Comparison of ENCODE assay signal across 22 mouse cellular contexts in the genomic region with DNA sequence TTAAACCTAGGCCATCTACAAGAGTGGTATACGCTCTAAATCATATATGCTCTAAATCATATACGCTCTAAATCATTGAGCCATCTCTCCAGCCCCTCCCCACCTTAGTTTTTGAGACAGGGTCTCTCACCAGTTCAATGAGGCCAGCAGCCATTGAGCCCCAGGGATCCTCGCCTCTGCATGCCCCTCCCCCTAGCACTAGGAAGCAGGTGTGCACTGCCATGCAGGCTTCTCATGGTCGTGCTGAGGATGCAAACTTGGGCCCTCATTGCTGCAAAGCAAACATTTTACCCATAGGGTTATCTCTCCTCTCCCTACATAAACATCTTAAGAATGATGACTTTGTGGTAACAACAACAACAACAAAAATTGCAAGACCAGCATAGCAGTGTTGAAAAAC.
DNase-seq lines count a peak whose midpoint lies in the region; ATAC-seq and TF ChIP-seq lines count a peak whose summit lies in the region.
"Had no signal": no experiment of that assay in that cellular context is flagged by ENCODE, and none has a peak within 500 bp of the region (broad histone marks: within the 10 kb centered on the region; RNA-seq: fewer than 3 reads in every experiment).

No protein-coding gene starts in this region.

- WGBS in heart, adult 2 months, result 82% methylated on average over 4 of the region's 4 CpGs
- WGBS in kidney, embryonic 16.5 days, result 64% methylated on average over 4 of the region's 4 CpGs
- 66% methylated on average over 4 of the region's 4 CpGs for WGBS in kidney, embryonic 14.5 days

- no peak overlapping the region for H3K4me3 ChIP-seq in heart, adult 2 months
- H3K4me3 ChIP-seq in kidney, embryonic 16.5 days (ENCODE audit: low read length), result no peak overlapping the region
- H3K4me3 ChIP-seq in kidney, embryonic 14.5 days (ENCODE audit: low read length), result no peak overlapping the region
- no peak overlapping the region for H3K4me3 ChIP-seq in myocyte
- H3K4me3 ChIP-seq: forebrain, embryonic 10.5 days; forebrain, embryonic 13.5 days; heart, embryonic 13.5 days; hindbrain, embryonic 12.5 days; hindbrain, embryonic 15.5 days had no signal

- no peaks in the 10 kb centered on the region for H3K36me3 ChIP-seq in heart, adult 2 months (ENCODE audit: control insufficient read depth, insufficient read depth, low read length)
- H3K36me3 ChIP-seq in kidney, embryonic 16.5 days (ENCODE audit: insufficient read depth, low read length), result no peaks in the 10 kb centered on the region
- H3K36me3 ChIP-seq in kidney, embryonic 14.5 days (ENCODE audit: control insufficient read depth, insufficient read depth, low read length), result no peaks in the 10 kb centered on the region
- no peaks in the 10 kb centered on the region for H3K36me3 ChIP-seq in myocyte (ENCODE audit: control insufficient read depth, insufficient read depth)
- H3K36me3 ChIP-seq: forebrain, embryonic 10.5 days; heart, embryonic 13.5 days; hindbrain, embryonic 12.5 days; hindbrain, embryonic 15.5 days had no signal

- H3K27ac ChIP-seq in heart, adult 2 months, result peak overlapping the region; percentile 47; the same call in 1 of the 2 replicates
- peak overlapping the region; percentile 83; the same call in 1 of the 2 replicates for H3K27ac ChIP-seq in kidney, embryonic 16.5 days (ENCODE audit: low read length)
- H3K27ac ChIP-seq in kidney, embryonic 14.5 days (ENCODE audit: low read depth, low read length), result no peak overlapping the region
- H3K27ac ChIP-seq: forebrain, embryonic 10.5 days; forebrain, embryonic 13.5 days; hindbrain, embryonic 12.5 days; hindbrain, embryonic 15.5 days had no signal

- DNase-seq in heart, adult 2 months, result no peak
- DNase-seq in heart, postnatal 4 days, result no peak
- DNase-seq in thymus, postnatal 25 days, result peak; percentile 54
- DNase-seq in urinary bladder, postnatal 10 days (ENCODE audit: low spot score), result no peak
- no peak for DNase-seq in cerebellum, adult 11 months
- DNase-seq: adrenal gland, adult 8-10 months; adrenal gland, postnatal 25 days; cerebellum, adult 18-20 months; cerebellum, adult 9-10 months; cerebellum, postnatal 14 days; gastrocnemius, postnatal 10 days; gastrocnemius, postnatal 36 days had no signal

- H3K79me2 ChIP-seq in heart, adult 2 months (replicated peaks; ENCODE audit: control insufficient read depth, insufficient read depth, low read length), result no peaks in the 10 kb centered on the region
- H3K79me2 ChIP-seq in myocyte (ENCODE audit: control insufficient read depth, insufficient read depth), result no peaks in the 10 kb centered on the region

- H3ac ChIP-seq in myocyte (ENCODE audit: control insufficient read depth, insufficient read length), result no peak overlapping the region

- 0 out of 2 replicates have a peak, but pooled peaks cover 3% of the 10 kb centered on the region for H3K9me3 ChIP-seq in kidney, embryonic 16.5 days (ENCODE audit: low read length)
- no peaks in the 10 kb centered on the region for H3K9me3 ChIP-seq in kidney, embryonic 14.5 days (ENCODE audit: control insufficient read depth, low read length)
- H3K9me3 ChIP-seq: forebrain, embryonic 10.5 days; forebrain, embryonic 13.5 days; heart, embryonic 13.5 days; hindbrain, embryonic 12.5 days; hindbrain, embryonic 15.5 days had no signal

- no peak for ATAC-seq in kidney, embryonic 16.5 days (ENCODE audit: low FRiP score, low TSS enrichment)
- no peak for ATAC-seq in kidney, embryonic 14.5 days (ENCODE audit: low FRiP score, low TSS enrichment)
- ATAC-seq: activated CD4-positive, CD25-positive, alpha-beta regulatory T cell, adult 4 months; forebrain, embryonic 13.5 days; forebrain, embryonic 16.5 days had no signal

- no peaks in the 10 kb centered on the region for H3K4me1 ChIP-seq in heart, adult 2 months (ENCODE audit: control insufficient read depth, insufficient read depth, low read length)
- peaks cover 33% of the 10 kb centered on the region for H3K4me1 ChIP-seq in kidney, embryonic 16.5 days (ENCODE audit: insufficient read depth, low read length)
- peaks cover 22% of the 10 kb centered on the region for H3K4me1 ChIP-seq in kidney, embryonic 14.5 days (ENCODE audit: control insufficient read depth, insufficient read depth, low read length)
- H3K4me1 ChIP-seq: forebrain, embryonic 13.5 days; hindbrain, embryonic 15.5 days had no signal

- intact Hi-C loops in heart, adult 2 months (cut with DNase I), result no loop called here

- H3K4me2 ChIP-seq in kidney, embryonic 16.5 days (replicated peaks; ENCODE audit: low read depth, low read length), result no peak overlapping the region
- H3K4me2 ChIP-seq in kidney, embryonic 14.5 days (replicated peaks; ENCODE audit: low read depth, low read length), result no peak overlapping the region
- H3K4me2 ChIP-seq in myocyte (ENCODE audit: low read depth), result no peak overlapping the region
- H3K4me2 ChIP-seq: forebrain, embryonic 13.5 days; heart, embryonic 13.5 days; hindbrain, embryonic 12.5 days; hindbrain, embryonic 15.5 days had no signal

- no peak for TF ChIP-seq EP300 in heart, adult 2 months (IDR thresholded peaks at IDR 0.05; ENCODE audit: insufficient read depth, low read depth, low read length)

- no peak for TF ChIP-seq POLR2A in heart, adult 2 months (IDR thresholded peaks at IDR 0.05; ENCODE audit: insufficient read depth, low read depth, low read length)
- no peak for TF ChIP-seq POLR2A in myocyte (IDR thresholded peaks at IDR 0.05; ENCODE audit: insufficient read length, low read depth)

- H3K27me3 ChIP-seq in heart, adult 2 months (ENCODE audit: control insufficient read depth, insufficient read depth, low read length), result no peaks in the 10 kb centered on the region
- H3K27me3 ChIP-seq in kidney, embryonic 16.5 days (ENCODE audit: insufficient read depth, low read length), result no peaks in the 10 kb centered on the region
- H3K27me3 ChIP-seq in kidney, embryonic 14.5 days (ENCODE audit: control insufficient read depth, insufficient read depth, low read length), result no peaks in the 10 kb centered on the region
- no peaks in the 10 kb centered on the region for H3K27me3 ChIP-seq in myocyte (ENCODE audit: control insufficient read depth, insufficient read depth, insufficient read length)
- H3K27me3 ChIP-seq: forebrain, embryonic 13.5 days; heart, embryonic 13.5 days; hindbrain, embryonic 12.5 days; hindbrain, embryonic 15.5 days had no signal

- no peak for TF ChIP-seq CTCF in heart, adult 2 months (IDR thresholded peaks at IDR 0.05)

- H3K9ac ChIP-seq in heart, adult 2 months (ENCODE audit: low read depth, low read length), result no peak overlapping the region
- H3K9ac ChIP-seq in kidney, embryonic 16.5 days (replicated peaks; ENCODE audit: low read length), result no peak overlapping the region
- no peak overlapping the region for H3K9ac ChIP-seq in kidney, embryonic 14.5 days (ENCODE audit: low read depth, low read length)
- H3K9ac ChIP-seq: forebrain, embryonic 13.5 days; heart, embryonic 13.5 days; hindbrain, embryonic 12.5 days; hindbrain, embryonic 15.5 days had no signal

TF ChIP-seq in myocyte, 11 proteins besides CTCF, POLR2A, EP300 and RAD21:
- TF ChIP-seq MYOD1 (IDR thresholded peaks at IDR 0.05; ENCODE audit: control insufficient read depth in 1 of 3, insufficient read length in 2 of 3, low read depth in 2 of 3), result peak in 2 of 3 experiments; percentile 4 to 25
- no peak for TF ChIP-seq TCF12 (IDR thresholded peaks at IDR 0.05; ENCODE audit: insufficient read depth, poor library complexity, severe bottlenecking)
